ENCODE assay signal across 24 mouse cellular contexts in genomic region chr1:184054176-184054575, GRCm38 (mm10). TPM values are rescaled to one million over a fixed set of nuclear protein-coding genes. Genes with fewer than 3 reads are reported as not detected.
"Had no signal": no experiment of that assay in that cellular context is flagged by ENCODE, and none has a peak within 500 bp of the region (broad histone marks: within the 10 kb centered on the region; RNA-seq: fewer than 3 reads in every experiment).

No protein-coding gene starts in this region.

- ATAC-seq: midbrain, embryonic 15.5 days had no signal

- H3K27ac ChIP-seq: left cerebral cortex, adult 2 months; liver, embryonic 14.5 days; lung, embryonic 15.5 days; midbrain, embryonic 10.5 days; midbrain, embryonic 15.5 days; neural tube, embryonic 12.5 days; neural tube, embryonic 15.5 days; stomach, postnatal 0 days had no signal

- H3K9ac ChIP-seq: liver, embryonic 14.5 days; lung, embryonic 15.5 days; midbrain, embryonic 15.5 days; neural tube, embryonic 12.5 days; neural tube, embryonic 15.5 days had no signal

- H3K4me2 ChIP-seq: liver, embryonic 11.5 days; lung, embryonic 15.5 days; midbrain, embryonic 15.5 days; neural tube, embryonic 12.5 days; neural tube, embryonic 15.5 days had no signal

- H3K4me1 ChIP-seq: midbrain, embryonic 10.5 days; neural tube, embryonic 12.5 days had no signal

- H3K4me3 ChIP-seq: left cerebral cortex, adult 2 months; lung, embryonic 15.5 days; megakaryocyte, embryonic 14.5 days; midbrain, embryonic 10.5 days; midbrain, embryonic 15.5 days; neural tube, embryonic 12.5 days; neural tube, embryonic 15.5 days had no signal

- H3K27me3 ChIP-seq: lung, embryonic 15.5 days; megakaryocyte, embryonic 14.5 days; midbrain, embryonic 15.5 days; neural tube, embryonic 12.5 days; neural tube, embryonic 15.5 days had no signal

- H3K9me3 ChIP-seq: lung, embryonic 15.5 days; megakaryocyte, embryonic 14.5 days; midbrain, embryonic 10.5 days; midbrain, embryonic 15.5 days; neural tube, embryonic 12.5 days; neural tube, embryonic 15.5 days had no signal

- H3K36me3 ChIP-seq: lung, embryonic 15.5 days; midbrain, embryonic 10.5 days; midbrain, embryonic 15.5 days; neural tube, embryonic 12.5 days; neural tube, embryonic 15.5 days had no signal

- DNase-seq: kidney, adult 9 months; kidney, postnatal 14 days; kidney, postnatal 4 days; layer of hippocampus, postnatal 36 days; lung, adult 18-20 months; lung, postnatal 10 days; lung, postnatal 36 days; right cerebral cortex, adult 18-20 months; right cerebral cortex, postnatal 14 days; right cerebral cortex, postnatal 4 days; thymus, adult 2 months; thymus, postnatal 14 days; thymus, postnatal 4 days had no signal

RNA-seq across cellular contexts. Expression of gene 1700056E22Rik, which starts 20.1 kb away (rescaled TPM):
- total RNA-seq: layer of hippocampus, adult 18-20 months; layer of hippocampus, postnatal 36 days; left cerebral cortex, adult 2 months had no signal
